Mouse (Mus musculus) ES-Bruce4 (cell line): ENCODE results near the gene Il33. TPM values are rescaled to one million over a fixed set of nuclear protein-coding genes. Genes with fewer than 3 reads are reported as not detected.

Experiments used
- H3K27ac ChIP-seq: 2 replicates; pipeline ENCODE4 v1.5.1; 2012; ENCODE audit warnings: low read length, inconsistent platforms; ENCODE audit not compliant: insufficient read depth
- H3K27me3 ChIP-seq: 2 replicates; pipeline ENCODE4 v1.6.1; 2012; ENCODE audit warnings: mild to moderate bottlenecking, low read length, inconsistent platforms; ENCODE audit not compliant: control insufficient read depth, poor library complexity, insufficient read depth, severe bottlenecking
- H3K36me3 ChIP-seq: 2 replicates; pipeline ENCODE4 v1.6.1; 2012; ENCODE audit warnings: inconsistent platforms, mild to moderate bottlenecking, low read length, moderate library complexity; ENCODE audit not compliant: control insufficient read depth, poor library complexity, insufficient read depth, severe bottlenecking
- H3K4me1 ChIP-seq: one replicate; pipeline ENCODE4 v1.8.1; 2011; ENCODE audit warnings: low read length; ENCODE audit not compliant: control insufficient read depth, insufficient read depth
- H3K4me3 ChIP-seq: 2 replicates; pipeline ENCODE4 v1.5.1; 2011; ENCODE audit warnings: low read depth, mild to moderate bottlenecking, low read length
- H3K9ac ChIP-seq: 2 replicates; pipeline ENCODE4 v1.6.1; 2012; ENCODE audit warnings: low read depth, mild to moderate bottlenecking, inconsistent platforms; ENCODE audit not compliant: poor library complexity, severe bottlenecking
- H3K9me3 ChIP-seq: replicated peaks from 2 replicates; pipeline ENCODE4 v1.6.1; 2012; ENCODE audit warnings: mild to moderate bottlenecking, low read length, inconsistent platforms; ENCODE audit not compliant: control insufficient read depth, poor library complexity, insufficient read depth, severe bottlenecking
- CTCF ChIP-seq: IDR thresholded peaks from one replicate; pipeline ENCODE4 v1.8.1; 2011; ENCODE audit warnings: low read depth, low read length
- EP300 ChIP-seq: IDR thresholded peaks from 2 replicates; pipeline ENCODE4 v1.6.1; 2011; ENCODE audit warnings: low read depth, low read length; ENCODE audit not compliant: insufficient read depth
- POLR2A ChIP-seq: IDR thresholded peaks from one replicate; pipeline ENCODE4 v1.8.1; 2011; ENCODE audit warnings: low read length; ENCODE audit not compliant: insufficient read depth
- polyA plus RNA-seq: library from polyadenylated mRNA; stranded (reverse); fragments of >200 nt; gene quantifications from 2 replicates; pipeline ENCODE4 v1.2.4, GENCODE M21; 2011; ENCODE audit warnings: low read depth; ENCODE audit not compliant: missing spikeins, insufficient read depth, insufficient read length

The Il33 gene
- polyA plus RNA-seq, 1 experiment: 5.3 TPM

DNA sequence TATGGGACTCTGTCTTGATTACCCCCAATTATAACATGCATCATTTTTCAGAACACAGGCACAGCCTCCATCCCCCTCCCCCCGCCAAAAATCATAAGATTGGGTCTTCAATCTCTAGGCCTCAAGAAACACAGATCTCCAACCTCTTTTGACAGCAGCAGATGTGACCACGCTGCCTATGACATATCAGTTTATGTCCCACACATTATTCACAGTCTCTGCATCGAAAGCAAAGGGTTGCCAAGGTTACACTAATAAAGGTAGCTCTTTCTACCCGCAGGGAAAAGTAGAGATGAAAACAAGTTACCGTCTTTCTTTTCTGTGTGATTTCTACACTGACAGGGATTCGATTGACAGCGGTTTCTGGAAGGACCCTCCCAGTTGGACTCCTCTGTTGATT lies 29.9 kb upstream of the Il33 start:
- peaks cover 5% of the 10 kb centered on the region; the same call in 1 of the 2 replicates for H3K9me3 ChIP-seq
- no peak overlapping the region for H3K9ac ChIP-seq
- no peaks in the 10 kb centered on the region; the same call in 1 of the 2 replicates for H3K27me3 ChIP-seq
- no peak overlapping the region for H3K4me3 ChIP-seq
- H3K36me3 ChIP-seq: no peaks in the 10 kb centered on the region
- no peak for TF ChIP-seq EP300
- TF ChIP-seq POLR2A: no peak
- no peak for TF ChIP-seq CTCF
- no peaks in the 10 kb centered on the region for H3K4me1 ChIP-seq
- H3K27ac ChIP-seq: no peak overlapping the region

DNA sequence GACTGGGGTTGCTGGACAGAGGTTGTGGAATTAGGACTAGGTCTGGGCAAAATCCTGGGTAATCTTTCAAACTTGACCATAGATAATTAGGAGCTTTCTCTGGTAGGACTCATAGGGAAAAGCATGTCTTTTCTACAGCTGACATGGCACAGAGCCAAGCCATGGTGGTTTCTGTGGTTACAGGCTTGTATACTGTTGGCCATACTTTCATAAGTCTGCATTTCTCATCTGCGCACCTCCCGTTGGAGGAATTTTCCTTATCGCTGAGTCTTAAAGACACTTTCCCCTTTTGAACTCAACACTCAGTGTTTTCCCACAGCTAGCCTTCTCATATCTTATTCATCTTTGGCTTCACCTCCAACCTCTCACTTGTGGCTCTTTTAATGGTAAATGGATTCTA lies 24.6 kb upstream of the Il33 start:
- Histone ChIP-seq H3K36me3 (no peaks in the 10 kb centered on the region), H3K9ac (no peak overlapping the region), H3K4me1 (no peaks in the 10 kb centered on the region), H3K27me3 (no peaks in the 10 kb centered on the region), H3K9me3 (peaks cover 7% of the 10 kb centered on the region; the same call in 1 of the 2 replicates), H3K27ac (no peak overlapping the region), H3K4me3 (no peak overlapping the region)
- no peak for TF ChIP-seq CTCF
- no peak for TF ChIP-seq POLR2A
- TF ChIP-seq EP300: no peak

DNA sequence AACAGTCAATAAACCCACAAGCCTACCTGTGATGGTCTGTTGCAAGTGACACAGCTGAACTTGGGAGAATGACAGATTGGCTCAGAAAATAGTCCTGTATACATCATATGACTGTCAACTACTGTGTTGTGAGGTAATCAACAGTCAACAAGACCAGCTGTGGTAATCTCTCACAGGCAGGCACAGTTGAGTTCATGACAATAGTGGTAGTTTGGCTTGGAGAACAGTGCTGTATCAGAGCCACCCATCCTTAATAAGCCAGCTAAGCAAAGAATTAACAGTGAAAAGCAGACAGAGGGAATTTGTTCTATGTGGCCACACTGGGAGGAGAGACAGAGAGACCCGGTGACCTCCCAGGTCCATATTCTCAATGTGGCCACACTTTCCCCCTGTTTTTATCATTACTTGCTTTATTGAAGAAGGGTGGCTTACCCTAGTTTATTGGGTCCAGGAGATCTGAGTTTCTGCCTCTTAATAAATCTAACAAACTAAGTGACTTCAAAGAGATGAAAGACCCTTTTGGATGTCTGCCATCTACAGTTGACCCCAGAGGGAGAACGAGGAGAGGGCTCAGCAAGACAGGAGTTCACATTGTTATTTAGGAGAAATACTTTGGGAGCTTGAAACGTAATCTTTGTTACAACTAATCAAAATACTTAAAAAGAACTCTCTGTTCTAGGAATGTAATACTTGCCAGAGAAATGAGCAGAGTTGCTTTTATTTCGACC lies 22.4 kb upstream of the Il33 start:
- H3K4me1 ChIP-seq: no peaks in the 10 kb centered on the region
- no peak overlapping the region for H3K27ac ChIP-seq
- peaks cover 7% of the 10 kb centered on the region; the same call in 1 of the 2 replicates for H3K9me3 ChIP-seq
- H3K27me3 ChIP-seq: no peaks in the 10 kb centered on the region
- H3K9ac ChIP-seq: no peak overlapping the region
- H3K4me3 ChIP-seq: no peak overlapping the region
- H3K36me3 ChIP-seq: no peaks in the 10 kb centered on the region
- TF ChIP-seq CTCF (no peak), POLR2A (no peak), EP300 (no peak)

- Histone ChIP-seq H3K9ac (no peak overlapping the region), H3K36me3 (no peaks in the 10 kb centered on the region), H3K4me1 (no peaks in the 10 kb centered on the region), H3K27me3 (no peaks in the 10 kb centered on the region), H3K27ac (no peak overlapping the region), H3K4me3 (no peak overlapping the region), H3K9me3 (no peaks in the 10 kb centered on the region)
- TF ChIP-seq EP300 (no peak), CTCF (no peak), POLR2A (no peak)
These were observed 19.0 kb upstream of the Il33 start for GRCm38 (mm10) chr19:29905896-29906295.

GRCm38 (mm10) chr19:29909166-29909565 lies 15.7 kb upstream of the Il33 start:
- Histone ChIP-seq H3K9me3 (no peaks in the 10 kb centered on the region), H3K36me3 (no peaks in the 10 kb centered on the region), H3K9ac (no peak overlapping the region), H3K4me3 (no peak overlapping the region), H3K4me1 (no peaks in the 10 kb centered on the region), H3K27ac (no peak overlapping the region), H3K27me3 (no peaks in the 10 kb centered on the region)
- TF ChIP-seq EP300 (no peak), POLR2A (no peak), CTCF (no peak)

- Histone ChIP-seq H3K27me3 (no peaks in the 10 kb centered on the region), H3K36me3 (no peaks in the 10 kb centered on the region), H3K4me3 (no peak overlapping the region), H3K4me1 (no peaks in the 10 kb centered on the region), H3K9me3 (no peaks in the 10 kb centered on the region), H3K27ac (no peak overlapping the region), H3K9ac (no peak overlapping the region)
- TF ChIP-seq EP300: no peak
- TF ChIP-seq CTCF: no peak
- no peak for TF ChIP-seq POLR2A
These were observed 13.0 kb upstream of the Il33 start for GRCm38 (mm10) chr19:29911919-29912318.
